Mouse (Mus musculus) heart, adult 2 months (tissue): Measurements from ENCODE around the gene Tmem131l.

Experiments used
- CTCF ChIP-seq: fragments of 200-600 bp; IDR thresholded peaks from 2 replicates; pipeline ENCODE4 v1.8.1; 2022; ENCODE audit warnings: antibody characterized with exemption, mild to moderate bottlenecking, moderate library complexity
- POLR2A ChIP-seq: fragments of 200-500 bp; IDR thresholded peaks from 2 replicates; pipeline ENCODE4 v1.6.1; 2011; ENCODE audit warnings: mild to moderate bottlenecking, low read depth, low read length, control low read depth; ENCODE audit not compliant: insufficient read depth

DNA sequence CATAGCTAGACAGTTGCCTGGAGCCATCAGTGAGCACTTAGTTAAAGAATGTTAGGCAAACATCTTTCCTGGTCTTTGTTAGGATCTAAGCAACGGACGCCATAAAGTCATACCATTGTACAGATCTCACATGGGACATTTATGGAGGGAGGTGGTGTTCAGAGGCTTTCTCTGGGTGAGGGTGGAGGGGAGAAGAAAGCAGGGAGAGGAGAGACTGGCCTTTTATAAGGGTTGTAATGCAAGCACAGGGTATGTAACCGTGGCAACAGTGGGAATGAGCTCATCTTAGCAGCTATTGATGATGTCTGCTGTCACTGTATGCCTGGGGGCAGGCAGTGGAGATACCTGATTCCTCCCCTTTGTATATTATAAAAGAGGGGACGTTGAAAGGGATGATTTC, 163.7 kb downstream of the Tmem131l start:
- TF ChIP-seq CTCF, result no peak
- no peak for TF ChIP-seq POLR2A
